Mouse (Mus musculus): ENCODE measurements around the gene Dnajc7. TPM values are rescaled to one million over a fixed set of nuclear protein-coding genes. Genes with fewer than 3 reads are reported as not detected.
A peak's percentile ranks its signal among the peaks of the same experiment; 100 is the strongest.
"Not testable (repeated sequence)": the region's sequence is repeated elsewhere in the genome, so short reads cannot be mapped to it uniquely, and the experiment has no call there.

The Dnajc7 gene
- total RNA-seq, 2 experiments from 2014 or later: 80.5 to 90.1 TPM

GRCm38 (mm10) chr11:100557563-100557962, 62.4 kb downstream of the Dnajc7 start:
- ATAC-seq (replicated peaks; ENCODE audit: poor library complexity, severe bottlenecking): no peak

DNA sequence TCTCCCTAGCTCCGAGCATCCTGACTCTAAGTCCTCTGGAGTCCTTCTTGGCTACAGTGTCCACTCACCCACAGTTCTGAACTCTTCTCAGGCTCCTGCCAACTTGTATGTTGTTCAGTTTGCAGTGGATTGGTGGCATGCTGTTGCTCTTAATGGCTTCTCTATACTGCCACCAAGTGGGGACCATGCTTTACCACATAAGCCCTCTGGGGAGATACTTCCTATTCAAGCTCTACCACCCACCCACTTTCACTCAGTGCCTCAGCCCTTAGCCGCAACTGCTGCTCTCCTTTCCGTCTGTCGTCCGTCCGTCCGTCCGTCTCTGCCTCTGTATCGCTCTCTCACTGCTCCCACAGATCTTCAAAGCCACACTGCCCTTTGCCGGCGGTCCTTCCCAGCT, 64.4 kb downstream of the Dnajc7 start:
- ATAC-seq (replicated peaks; ENCODE audit: poor library complexity, severe bottlenecking): peak; percentile 94

DNA sequence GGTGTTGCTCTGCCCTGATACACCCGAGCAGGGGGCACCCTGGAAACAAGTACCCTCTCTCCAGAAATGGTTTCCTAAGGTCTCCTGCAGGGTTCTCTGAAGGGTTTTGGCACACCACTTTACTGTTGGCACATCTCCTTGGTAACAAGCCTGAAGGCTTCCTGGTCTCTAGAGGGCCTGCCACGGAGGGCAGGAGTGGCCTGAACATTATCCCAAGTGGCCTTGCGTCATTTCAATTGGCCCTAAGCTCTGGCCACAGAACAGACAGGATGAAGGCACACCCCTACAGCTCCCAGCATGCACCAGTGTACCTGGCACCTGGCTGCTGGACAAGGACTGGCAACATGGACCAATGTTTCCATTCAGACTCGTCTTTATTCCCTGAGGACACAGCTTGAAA, 67.1 kb downstream of the Dnajc7 start:
- ATAC-seq (replicated peaks; ENCODE audit: poor library complexity, severe bottlenecking): no peak

DNA sequence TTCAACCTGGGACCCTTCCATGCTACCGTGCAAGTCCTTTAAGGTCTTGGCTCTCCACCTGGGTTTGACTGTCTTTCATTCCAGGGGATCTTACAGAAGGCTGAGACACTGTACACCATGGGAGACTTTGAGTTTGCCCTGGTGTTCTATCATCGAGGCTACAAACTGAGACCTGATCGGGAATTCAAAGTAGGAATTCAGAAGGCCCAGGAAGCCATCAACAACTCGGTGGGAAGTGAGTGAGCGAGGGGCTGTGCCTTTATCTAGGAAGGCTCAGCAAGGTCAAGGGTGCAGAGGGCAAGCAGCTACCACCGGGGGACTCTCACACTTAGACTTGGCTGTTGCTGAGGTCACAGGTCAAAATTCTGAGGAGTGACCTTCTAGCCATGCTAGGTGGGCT, 69.9 kb downstream of the Dnajc7 start:
- no peak for ATAC-seq (replicated peaks; ENCODE audit: poor library complexity, severe bottlenecking)

- ATAC-seq (replicated peaks; ENCODE audit: poor library complexity, severe bottlenecking): no peak
Measured at GRCm38 (mm10) chr11:100549466-100549865, 70.5 kb downstream of the Dnajc7 start.

GRCm38 (mm10) chr11:100548141-100548540, 71.8 kb downstream of the Dnajc7 start:
- ATAC-seq (replicated peaks; ENCODE audit: poor library complexity, severe bottlenecking): no peak

DNA sequence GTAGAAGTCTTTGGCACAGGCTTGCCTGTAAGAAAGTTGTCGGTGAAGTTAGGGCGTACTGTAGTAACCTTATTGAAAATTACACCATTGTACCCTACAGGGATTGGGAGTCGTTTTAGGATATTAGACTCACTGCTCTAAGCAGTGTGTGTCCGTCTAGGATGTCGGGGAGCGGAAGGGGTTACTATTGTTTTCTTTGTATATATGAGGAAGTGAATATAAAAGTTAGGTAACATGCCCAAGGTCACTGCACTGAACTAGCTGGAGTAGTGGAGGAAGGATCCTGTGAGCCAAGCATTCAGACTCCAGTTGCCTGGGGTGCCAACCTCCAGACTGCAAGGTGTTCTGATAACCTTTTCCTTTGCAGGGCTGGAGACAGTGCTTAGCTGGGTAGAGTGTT, 73.0 kb downstream of the Dnajc7 start:
- peak; percentile 70 for ATAC-seq (replicated peaks; ENCODE audit: poor library complexity, severe bottlenecking)

- ATAC-seq (replicated peaks; ENCODE audit: poor library complexity, severe bottlenecking): 0 out of 2 replicates have a peak, but pooled peaks have one; percentile 3
Measured at GRCm38 (mm10) chr11:100545746-100546085, 74.3 kb downstream of the Dnajc7 start.

- peak; percentile 94 for ATAC-seq (replicated peaks; ENCODE audit: poor library complexity, severe bottlenecking)
Measured at GRCm38 (mm10) chr11:100544832-100545745, 74.9 kb downstream of the Dnajc7 start, which contains the start of gene Ttc25. Gene Ttc25 (plus strand): TSS chr11:100545607.

DNA sequence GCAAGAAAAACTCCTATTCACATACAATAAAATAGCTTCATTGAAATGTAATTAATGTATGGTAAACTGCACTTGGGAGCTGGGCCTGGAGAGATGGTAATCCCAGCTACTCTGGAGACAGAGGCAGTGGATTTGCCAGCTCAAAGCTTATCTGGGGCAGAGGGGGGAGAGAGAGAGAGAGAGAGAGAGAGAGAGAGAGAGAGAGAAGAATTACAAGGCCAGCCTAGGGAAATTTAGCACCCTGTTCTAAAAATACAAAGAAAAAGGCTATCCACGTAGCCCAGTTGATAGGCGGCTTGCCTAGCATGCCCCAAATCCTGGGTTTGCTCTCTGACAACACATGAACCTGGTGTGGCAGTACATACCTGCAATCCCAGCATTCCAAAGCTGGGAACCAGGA, 78.4 kb downstream of the Dnajc7 start:
- no peak for ATAC-seq (replicated peaks; ENCODE audit: poor library complexity, severe bottlenecking)

- no peak for ATAC-seq (replicated peaks; ENCODE audit: poor library complexity, severe bottlenecking)
Measured at GRCm38 (mm10) chr11:100540966-100541365, 79.0 kb downstream of the Dnajc7 start.

DNA sequence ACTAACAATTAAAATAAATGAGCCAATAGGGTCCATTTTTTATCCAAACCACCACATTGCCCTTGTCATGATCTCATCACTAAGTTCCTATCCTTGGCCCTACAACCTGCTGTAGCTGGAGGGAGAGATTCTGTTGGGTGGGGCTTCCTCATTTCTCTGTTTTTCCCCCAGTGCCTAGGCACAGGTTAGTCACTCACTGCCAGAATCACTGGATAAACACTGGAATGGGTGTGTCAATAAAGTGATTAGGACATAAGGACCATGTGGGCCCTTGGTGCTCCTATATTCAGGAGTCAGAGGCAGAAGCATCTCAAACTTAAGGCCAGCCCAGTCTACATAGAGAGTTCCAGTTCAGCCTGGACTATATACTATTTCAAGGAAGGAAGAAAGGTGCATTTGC, 83.5 kb downstream of the Dnajc7 start:
- no peak for ATAC-seq (replicated peaks; ENCODE audit: poor library complexity, severe bottlenecking)

- ATAC-seq (replicated peaks; ENCODE audit: poor library complexity, severe bottlenecking): no peak
Measured at GRCm38 (mm10) chr11:100535996-100536395, 84.0 kb downstream of the Dnajc7 start.

DNA sequence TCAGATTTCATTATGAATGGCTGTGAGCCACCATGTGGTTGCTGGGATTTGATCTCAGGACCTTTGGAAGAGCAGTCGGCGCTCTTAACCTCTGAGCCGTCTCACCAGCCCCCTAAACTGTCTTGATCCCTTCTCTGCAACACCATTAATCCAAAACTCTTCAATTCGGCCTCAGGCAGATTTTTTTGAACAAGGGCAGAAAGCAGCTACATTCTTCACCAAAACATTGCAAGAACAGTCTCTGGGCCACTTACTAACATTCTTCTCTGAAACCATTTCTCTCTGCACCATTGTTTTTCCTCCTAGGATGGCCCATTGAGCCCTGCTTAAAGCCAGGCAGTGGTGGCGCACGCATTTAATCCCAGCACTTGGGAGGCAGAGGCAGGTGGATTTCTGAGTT, 85.1 kb downstream of the Dnajc7 start:
- not testable (repeated sequence) for ATAC-seq (replicated peaks; ENCODE audit: poor library complexity, severe bottlenecking)

- not testable (repeated sequence) for ATAC-seq (replicated peaks; ENCODE audit: poor library complexity, severe bottlenecking)
Measured at GRCm38 (mm10) chr11:100534411-100534810, 85.6 kb downstream of the Dnajc7 start.

DNA sequence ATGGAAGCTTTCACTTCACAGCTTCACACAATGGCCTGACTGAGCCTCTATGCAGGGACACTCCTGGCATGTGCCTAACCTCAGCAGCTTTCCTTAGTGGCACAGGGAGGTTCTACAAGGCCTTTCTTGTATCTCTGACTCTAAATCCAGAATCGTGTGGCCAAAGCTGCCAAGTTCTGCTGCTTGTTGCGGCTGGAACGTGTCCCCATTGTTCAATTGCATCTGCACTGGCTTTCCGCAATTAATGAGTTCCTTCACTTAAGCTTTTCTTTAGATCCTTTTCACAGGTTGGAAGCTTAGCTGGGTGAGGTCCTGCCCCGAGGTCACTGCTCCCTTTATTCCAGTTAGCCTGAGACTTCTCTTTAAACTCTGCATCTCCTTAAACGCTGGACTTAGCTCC, 86.1 kb downstream of the Dnajc7 start:
- no peak for ATAC-seq (replicated peaks; ENCODE audit: poor library complexity, severe bottlenecking)

Other genes with a start within 250 kb of the Dnajc7 start
- gene Jup, start 222.4 kb downstream of the Dnajc7 start, total RNA-seq (2014; fragmentation: Nextera tagmentation): 4.8 and 6.7 TPM in 2 replicates
- 1.4 and 4.2 TPM in 2 replicates for gene Jup, start 222.4 kb downstream of the Dnajc7 start, total RNA-seq (2017)
- not detected in 2 replicates for gene P3h4, start 205.3 kb downstream of the Dnajc7 start, total RNA-seq (2014; fragmentation: Nextera tagmentation)
- 0.26 TPM in 1 of 2 replicates, not detected in the other for gene P3h4, start 205.3 kb downstream of the Dnajc7 start, total RNA-seq (2017)
- not detected in 2 replicates for gene Fkbp10, start 204.5 kb downstream of the Dnajc7 start, total RNA-seq (2014; fragmentation: Nextera tagmentation)
- not detected in 2 replicates for gene Fkbp10, start 204.5 kb downstream of the Dnajc7 start, total RNA-seq (2017)
- 46.9 and 50.7 TPM in 2 replicates for gene Nt5c3b, start 178.4 kb downstream of the Dnajc7 start, total RNA-seq (2014; fragmentation: Nextera tagmentation)
- 23.3 and 31.3 TPM in 2 replicates for gene Nt5c3b, start 178.4 kb downstream of the Dnajc7 start, total RNA-seq (2017)
- not detected in 2 replicates for gene Klhl10, start 178.3 kb downstream of the Dnajc7 start, total RNA-seq (2014; fragmentation: Nextera tagmentation)
- gene Klhl10, start 178.3 kb downstream of the Dnajc7 start, total RNA-seq (2017): not detected in 2 replicates
- 7.0 and 10.1 TPM in 2 replicates for gene Klhl11, start 147.4 kb downstream of the Dnajc7 start, total RNA-seq (2014; fragmentation: Nextera tagmentation)
- 16.7 and 21.3 TPM in 2 replicates for gene Klhl11, start 147.4 kb downstream of the Dnajc7 start, total RNA-seq (2017)
- 93.5 and 98.0 TPM in 2 replicates for gene Acly, start 92.2 kb downstream of the Dnajc7 start, total RNA-seq (2014; fragmentation: Nextera tagmentation)
- 101 and 107 TPM in 2 replicates for gene Acly, start 92.2 kb downstream of the Dnajc7 start, total RNA-seq (2017)
- 3.7 TPM in 1 of 2 replicates, not detected in the other for gene Ttc25, start 74.6 kb downstream of the Dnajc7 start, total RNA-seq (2014; fragmentation: Nextera tagmentation)
- gene Ttc25, start 74.6 kb downstream of the Dnajc7 start, total RNA-seq (2017): 0.31 TPM in 1 of 2 replicates, not detected in the other
- gene Cnp, start 45.3 kb downstream of the Dnajc7 start, total RNA-seq (2014; fragmentation: Nextera tagmentation): 27.9 and 31.0 TPM in 2 replicates
- 16.2 and 20.9 TPM in 2 replicates for gene Cnp, start 45.3 kb downstream of the Dnajc7 start, total RNA-seq (2017)
- 30.0 and 34.2 TPM in 2 replicates for gene Nkiras2, start 924 bp downstream of the Dnajc7 start, total RNA-seq (2014; fragmentation: Nextera tagmentation)
- 14.2 and 16.9 TPM in 2 replicates for gene Nkiras2, start 924 bp downstream of the Dnajc7 start, total RNA-seq (2017)
- not detected in 2 replicates for gene Zfp385c, start 72.3 kb upstream of the Dnajc7 start, total RNA-seq (2014; fragmentation: Nextera tagmentation)
- 0.26 TPM in 1 of 2 replicates, not detected in the other for gene Zfp385c, start 72.3 kb upstream of the Dnajc7 start, total RNA-seq (2017)
- 4.7 and 13.9 TPM in 2 replicates for gene Dhx58, start 84.1 kb upstream of the Dnajc7 start, total RNA-seq (2014; fragmentation: Nextera tagmentation)
- 8.2 and 17.3 TPM in 2 replicates for gene Dhx58, start 84.1 kb upstream of the Dnajc7 start, total RNA-seq (2017)
- gene Kat2a, start 92.3 kb upstream of the Dnajc7 start, total RNA-seq (2014; fragmentation: Nextera tagmentation): 50.0 and 54.4 TPM in 2 replicates
- 26.0 and 34.5 TPM in 2 replicates for gene Kat2a, start 92.3 kb upstream of the Dnajc7 start, total RNA-seq (2017)
- not detected in 2 replicates for gene Hspb9, start 93.7 kb upstream of the Dnajc7 start, total RNA-seq (2014; fragmentation: Nextera tagmentation)
- not detected in 2 replicates for gene Hspb9, start 93.7 kb upstream of the Dnajc7 start, total RNA-seq (2017)
- 116 and 132 TPM in 2 replicates for gene Rab5c, start 118.0 kb upstream of the Dnajc7 start, total RNA-seq (2014; fragmentation: Nextera tagmentation)
- 103 and 113 TPM in 2 replicates for gene Rab5c, start 118.0 kb upstream of the Dnajc7 start, total RNA-seq (2017)
- not detected in 2 replicates for gene Kcnh4, start 139.8 kb upstream of the Dnajc7 start, total RNA-seq (2014; fragmentation: Nextera tagmentation)
- gene Kcnh4, start 139.8 kb upstream of the Dnajc7 start, total RNA-seq (2017): not detected in 2 replicates
- not detected in 2 replicates for gene Hcrt, start 142.8 kb upstream of the Dnajc7 start, total RNA-seq (2014; fragmentation: Nextera tagmentation)
- not detected in 2 replicates for gene Hcrt, start 142.8 kb upstream of the Dnajc7 start, total RNA-seq (2017)
- gene Ghdc, start 150.8 kb upstream of the Dnajc7 start, total RNA-seq (2014; fragmentation: Nextera tagmentation): 1.8 and 1.9 TPM in 2 replicates
- gene Ghdc, start 150.8 kb upstream of the Dnajc7 start, total RNA-seq (2017): 3.1 and 3.4 TPM in 2 replicates
- 35.5 and 40.5 TPM in 2 replicates for gene Stat5b, start 230.6 kb upstream of the Dnajc7 start, total RNA-seq (2014; fragmentation: Nextera tagmentation)
- 36.8 and 37.1 TPM in 2 replicates for gene Stat5b, start 230.6 kb upstream of the Dnajc7 start, total RNA-seq (2017)
- 33.7 and 36.6 TPM in 2 replicates for gene Stat5a, start 239.2 kb upstream of the Dnajc7 start, total RNA-seq (2014; fragmentation: Nextera tagmentation)
- 28.9 and 29.0 TPM in 2 replicates for gene Stat5a, start 239.2 kb upstream of the Dnajc7 start, total RNA-seq (2017)

Data from granulocyte monocyte progenitor cell, adult 5-6 weeks (primary cell).